Mouse (Mus musculus) myocyte (in vitro differentiated cells): ENCODE measurements around the gene 1700008O03Rik. TPM values are rescaled to one million over a fixed set of nuclear protein-coding genes. Genes with fewer than 3 reads are reported as not detected.

ENCODE experiments used
- H3K27me3 ChIP-seq: one replicate; pipeline ENCODE4 v1.6.1; 2011; ENCODE audit not compliant: control insufficient read depth, insufficient read depth, insufficient read length
- H3K36me3 ChIP-seq: one replicate; pipeline ENCODE4 v1.6.1; 2011; ENCODE audit not compliant: control insufficient read depth, insufficient read depth
- H3K4me2 ChIP-seq: one replicate; pipeline ENCODE4 v1.6.1; 2011; ENCODE audit warnings: low read depth, control low read depth
- H3K4me3 ChIP-seq: one replicate; pipeline ENCODE4 v1.5.1; 2011; ENCODE audit warnings: mild to moderate bottlenecking, control low read depth, moderate library complexity
- H3K79me2 ChIP-seq: one replicate; pipeline ENCODE4 v1.6.1; 2011; ENCODE audit not compliant: control insufficient read depth, insufficient read depth
- H3ac ChIP-seq: one replicate; pipeline ENCODE4 v1.6.1; 2011; ENCODE audit not compliant: control insufficient read depth, insufficient read length
- CEBPB ChIP-seq: IDR thresholded peaks from 2 replicates; pipeline ENCODE4 v1.6.1; 2011; ENCODE audit warnings: mild to moderate bottlenecking, moderate library complexity; ENCODE audit not compliant: poor library complexity, insufficient read depth, severe bottlenecking
- E2F4 ChIP-seq: IDR thresholded peaks from one replicate; pipeline ENCODE4 v1.6.1; 2011; ENCODE audit warnings: mild to moderate bottlenecking, control low read depth, moderate library complexity; ENCODE audit not compliant: insufficient read depth
- MAX ChIP-seq: IDR thresholded peaks from one replicate; pipeline ENCODE4 v1.6.1; 2011; ENCODE audit warnings: low read depth, mild to moderate bottlenecking, control low read depth
- MYOD1 ChIP-seq, 3 experiments: IDR thresholded peaks; one replicate each; pipeline ENCODE4 v1.6.1; 2011; ENCODE audit warnings: control low read depth in 2 of 3, low read depth in 2 of 3, mild to moderate bottlenecking in 2 of 3, moderate library complexity in 1 of 3; ENCODE audit not compliant: insufficient read length in 2 of 3, control insufficient read depth in 1 of 3
- MYOG ChIP-seq, 3 experiments: IDR thresholded peaks; one replicate each; pipeline ENCODE4 v1.6.1; 2011; ENCODE audit warnings: control low read depth in 2 of 3, low read depth in 2 of 3, mild to moderate bottlenecking in 2 of 3; ENCODE audit not compliant: insufficient read length in 2 of 3, control insufficient read depth in 1 of 3, insufficient read depth in 1 of 3
- POLR2A ChIP-seq: IDR thresholded peaks from one replicate; pipeline ENCODE4 v1.6.1; 2011; ENCODE audit warnings: low read depth, mild to moderate bottlenecking, control low read depth, moderate library complexity; ENCODE audit not compliant: insufficient read length
- POLR2AphosphoS2 ChIP-seq: IDR thresholded peaks from one replicate; pipeline ENCODE4 v1.6.1; 2011; ENCODE audit warnings: low read depth, control low read depth; ENCODE audit not compliant: insufficient read length
- REST ChIP-seq: IDR thresholded peaks from one replicate; pipeline ENCODE4 v1.6.1; 2011; ENCODE audit warnings: mild to moderate bottlenecking, control low read depth, moderate library complexity; ENCODE audit not compliant: insufficient read depth, insufficient read length
- SRF ChIP-seq: IDR thresholded peaks from one replicate; pipeline ENCODE4 v1.6.1; 2011; ENCODE audit warnings: low read depth; ENCODE audit not compliant: control insufficient read depth, insufficient read length
- TCF12 ChIP-seq: IDR thresholded peaks from one replicate; pipeline ENCODE4 v1.6.1; 2011; ENCODE audit warnings: mild to moderate bottlenecking, control low read depth; ENCODE audit not compliant: poor library complexity, insufficient read depth, severe bottlenecking
- TCF3 ChIP-seq: IDR thresholded peaks from one replicate; pipeline ENCODE4 v1.6.1; 2011; ENCODE audit warnings: low read depth, control low read depth; ENCODE audit not compliant: insufficient read length
- USF1 ChIP-seq: IDR thresholded peaks from one replicate; pipeline ENCODE4 v1.6.1; 2011; ENCODE audit warnings: low read depth, mild to moderate bottlenecking, control low read depth, moderate library complexity
- polyA plus RNA-seq: library from polyadenylated mRNA; unstranded; fragments of >200 nt; fragmentation: generic; extraction: Trizol; gene quantifications from one replicate; pipeline ENCODE4 v1.2.1, GENCODE M21; 2012; ENCODE audit warnings: missing spikeins

Gene 1700008O03Rik
- polyA plus RNA-seq, 1 experiment, result not detected

DNA sequence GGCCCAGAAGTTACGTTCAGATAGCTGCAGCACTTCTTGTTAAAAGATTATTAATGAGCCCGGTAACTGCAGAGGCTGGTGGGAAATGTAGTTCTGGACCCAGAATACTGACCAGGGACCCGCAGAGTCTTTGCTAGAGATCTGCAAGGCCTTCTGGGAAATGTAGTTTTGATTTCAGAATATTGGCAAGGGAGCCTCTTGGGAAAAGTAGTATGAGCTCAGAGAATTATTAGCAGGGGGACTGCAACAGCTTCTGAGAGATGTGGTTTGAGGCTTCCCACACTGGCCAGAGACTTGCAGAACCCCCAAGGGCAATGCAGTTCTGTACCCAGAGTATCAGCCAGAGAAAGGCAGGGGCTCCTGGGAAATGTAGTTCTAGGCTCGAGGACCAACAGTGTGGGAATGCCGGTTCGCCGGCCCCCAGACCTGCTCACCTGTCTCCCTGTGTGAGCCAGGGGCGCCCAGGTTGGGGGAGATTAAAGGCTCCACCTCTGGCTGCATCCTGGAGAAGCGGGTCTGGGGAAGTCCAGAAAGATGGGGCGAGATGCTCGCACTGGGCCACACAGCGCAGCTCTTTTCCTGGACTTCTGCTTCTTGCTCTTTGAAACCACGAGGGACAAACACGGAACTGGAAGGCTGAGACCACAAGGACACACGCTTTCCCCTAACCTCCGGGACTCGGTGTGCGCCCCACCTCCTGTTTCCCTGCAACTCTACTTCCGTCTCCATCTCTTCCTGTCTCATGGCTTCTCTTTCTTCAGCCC is 11.5 kb downstream of the 1700008O03Rik start:
- H3K36me3 ChIP-seq, result no peaks in the 10 kb centered on the region
- no peak for TF ChIP-seq MAX
- no peak for TF ChIP-seq TCF3
- no peak for TF ChIP-seq CEBPB
- no peak for TF ChIP-seq TCF12
- no peak for TF ChIP-seq MYOG (IDR thresholded peaks at IDR 0.05; ENCODE audit: control insufficient read depth in 1 of 3, insufficient read depth in 1 of 3, insufficient read length in 2 of 3, low read depth in 2 of 3)
- no peak for TF ChIP-seq POLR2A
- TF ChIP-seq E2F4, result no peak
- no peak for TF ChIP-seq USF1
- no peak for TF ChIP-seq SRF
- TF ChIP-seq REST, result no peak
- no peak for TF ChIP-seq MYOD1 (IDR thresholded peaks at IDR 0.05; ENCODE audit: control insufficient read depth in 1 of 3, insufficient read length in 2 of 3, low read depth in 2 of 3)
- TF ChIP-seq POLR2AphosphoS2, result no peak
- H3K4me2 ChIP-seq, result peak overlapping the region; percentile 88
- peaks cover 4% of the 10 kb centered on the region for H3K27me3 ChIP-seq
- no peaks in the 10 kb centered on the region for H3K79me2 ChIP-seq
- H3K4me3 ChIP-seq, result peak overlapping the region; percentile 24
- H3ac ChIP-seq, result no peak overlapping the region

DNA sequence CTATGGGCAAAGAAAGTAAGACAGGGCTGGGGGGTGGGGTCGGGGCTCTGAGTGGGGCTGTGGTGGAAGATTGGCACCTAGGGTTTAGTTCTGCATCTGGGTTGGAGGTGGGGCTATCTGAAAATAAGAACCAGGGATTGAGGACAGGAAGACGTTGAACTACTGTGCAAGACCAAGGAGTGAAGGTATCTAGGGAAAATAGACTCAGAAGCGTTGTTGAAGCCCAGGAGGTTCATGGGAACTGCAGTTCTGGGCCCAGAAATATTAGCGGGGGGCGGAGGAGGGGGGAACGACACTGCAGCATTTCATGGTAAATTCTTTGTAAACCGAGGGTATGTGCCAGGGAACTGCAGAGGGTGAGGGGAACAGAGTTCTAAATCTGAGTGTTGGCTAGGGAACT is 12.2 kb downstream of the 1700008O03Rik start:
- Histone ChIP-seq H3K36me3 (no peaks in the 10 kb centered on the region), H3K79me2 (no peaks in the 10 kb centered on the region), H3K27me3 (peaks cover 4% of the 10 kb centered on the region), H3ac (no peak overlapping the region), H3K4me2 (peak overlapping the region; percentile 88), H3K4me3 (peak overlapping the region; percentile 24)
- TF ChIP-seq POLR2AphosphoS2 (no peak), MYOG (IDR thresholded peaks at IDR 0.05; ENCODE audit: control insufficient read depth in 1 of 3, insufficient read depth in 1 of 3, insufficient read length in 2 of 3, low read depth in 2 of 3) (no peak), MAX (no peak), E2F4 (no peak), TCF3 (no peak), USF1 (no peak), MYOD1 (IDR thresholded peaks at IDR 0.05; ENCODE audit: control insufficient read depth in 1 of 3, insufficient read length in 2 of 3, low read depth in 2 of 3) (no peak), TCF12 (no peak)

GRCm38 (mm10) chr7:44372678-44373077 is 12.9 kb downstream of the 1700008O03Rik start:
- Histone ChIP-seq H3K4me2 (no peak overlapping the region), H3K36me3 (no peaks in the 10 kb centered on the region), H3K27me3 (peaks cover 4% of the 10 kb centered on the region), H3K4me3 (no peak overlapping the region), H3K79me2 (no peaks in the 10 kb centered on the region), H3ac (no peak overlapping the region)
- TF ChIP-seq MAX, result no peak

DNA sequence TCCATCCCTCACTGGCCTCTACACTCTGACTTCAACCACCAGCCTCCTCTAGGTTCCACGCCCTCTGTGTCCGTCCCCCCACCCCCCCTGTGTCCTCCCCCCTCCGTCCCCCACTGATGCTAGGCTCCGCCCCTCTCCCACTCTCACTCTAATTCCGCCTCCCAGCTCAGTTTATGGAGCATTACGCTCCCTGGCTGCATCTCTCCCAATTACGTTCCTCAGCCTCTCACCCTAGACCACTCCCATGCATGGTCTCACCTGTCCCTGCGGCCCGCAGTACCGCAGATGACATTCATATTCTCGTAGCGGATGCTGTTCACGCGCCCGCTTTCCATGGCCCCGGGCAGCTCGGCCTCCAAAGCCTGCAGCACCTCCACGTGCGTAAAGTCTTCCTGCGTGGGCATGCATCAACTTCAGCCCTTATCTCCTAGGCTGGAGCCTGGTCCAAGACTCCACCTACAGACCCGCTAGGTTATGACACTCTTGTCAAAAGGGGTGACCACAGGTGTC is 24.8 kb downstream of the 1700008O03Rik start:
- TF ChIP-seq MYOG (IDR thresholded peaks at IDR 0.05; ENCODE audit: control insufficient read depth in 1 of 3, insufficient read depth in 1 of 3, insufficient read length in 2 of 3, low read depth in 2 of 3) (no peak), MAX (no peak), POLR2AphosphoS2 (no peak), CEBPB (no peak), SRF (no peak), POLR2A (no peak), USF1 (no peak), TCF12 (no peak), REST (no peak), MYOD1 (IDR thresholded peaks at IDR 0.05; ENCODE audit: control insufficient read depth in 1 of 3, insufficient read length in 2 of 3, low read depth in 2 of 3) (no peak), E2F4 (no peak), TCF3 (no peak)
- peaks cover 64% of the 10 kb centered on the region for H3K27me3 ChIP-seq
- no peaks in the 10 kb centered on the region for H3K36me3 ChIP-seq
- no peak overlapping the region for H3K4me3 ChIP-seq
- no peak overlapping the region for H3K4me2 ChIP-seq
- H3K79me2 ChIP-seq, result no peaks in the 10 kb centered on the region
- H3ac ChIP-seq, result no peak overlapping the region
